In genomic region chr7:128779305-128779704, GRCm38 (mm10) we compare ENCODE assay signal across 8 mouse cellular contexts. TPM values are rescaled to one million over a fixed set of nuclear protein-coding genes. Genes with fewer than 3 reads are reported as not detected.
DNase-seq lines count a peak whose midpoint lies in the region; ATAC-seq and TF ChIP-seq lines count a peak whose summit lies in the region.

No protein-coding gene starts in this region.

- no peaks in the 10 kb centered on the region for H3K27me3 ChIP-seq in hindbrain, embryonic 13.5 days
- H3K27me3 ChIP-seq in midbrain, embryonic 12.5 days: no peaks in the 10 kb centered on the region

- intact Hi-C loops in left cerebral cortex, adult 2 months (cut with DNase I): loop anchor here (5.0 to 10.0 kb wide), 2 partner anchors 728 to 825 kb away; no protein-coding TSS in a partner anchor

- peak overlapping the region; percentile 35; the same call in 1 of the 2 replicates for H3K27ac ChIP-seq in hindbrain, embryonic 13.5 days
- no peak overlapping the region for H3K27ac ChIP-seq in left cerebral cortex, adult 2 months
- no peak overlapping the region for H3K27ac ChIP-seq in midbrain, embryonic 12.5 days (replicated peaks)

- no peak overlapping the region for H3K4me2 ChIP-seq in hindbrain, embryonic 13.5 days
- H3K4me2 ChIP-seq in midbrain, embryonic 12.5 days (replicated peaks): no peak overlapping the region

- H3K36me3 ChIP-seq in hindbrain, embryonic 13.5 days: peaks cover 82% of the 10 kb centered on the region
- peaks cover 85% of the 10 kb centered on the region for H3K36me3 ChIP-seq in midbrain, embryonic 12.5 days

- peak; percentile 79 for TF ChIP-seq CTCF in left cerebral cortex, adult 2 months (IDR thresholded peaks at IDR 0.05)

- peak; percentile 54; the same call in 1 of the 2 replicates for ATAC-seq in hindbrain, embryonic 13.5 days (ENCODE audit: low FRiP score)
- ATAC-seq in midbrain, embryonic 12.5 days (ENCODE audit: low FRiP score, low read depth): peak; percentile 49; the same call in 1 of the 2 replicates

- DNase-seq in left cerebral cortex, adult 11 months (ENCODE audit: low spot score): peak; percentile 33
- DNase-seq in left cerebral cortex, adult 8-10 months (ENCODE audit: low spot score in 2 of 2): no peak
- DNase-seq in adrenal gland, adult 2 months: peak; percentile 49
- peak; percentile 81 for DNase-seq in embryo, embryonic 11 days
- DNase-seq in left cerebral cortex, adult 2 months (ENCODE audit: extremely low spot score in 1 of 2, low spot score in 2 of 2): peak; percentile 46 to 64
- peak; percentile 45 for DNase-seq in thymus, postnatal 0 days (ENCODE audit: low spot score)

- H3K9ac ChIP-seq in hindbrain, embryonic 13.5 days: no peak overlapping the region
- H3K9ac ChIP-seq in midbrain, embryonic 12.5 days (replicated peaks): no peak overlapping the region

- H3K4me1 ChIP-seq in hindbrain, embryonic 13.5 days (replicated peaks): no peaks in the 10 kb centered on the region
- no peaks in the 10 kb centered on the region for H3K4me1 ChIP-seq in midbrain, embryonic 12.5 days

- H3K4me3 ChIP-seq in hindbrain, embryonic 13.5 days: no peak overlapping the region
- no peak overlapping the region for H3K4me3 ChIP-seq in left cerebral cortex, adult 2 months
- no peak overlapping the region for H3K4me3 ChIP-seq in midbrain, embryonic 12.5 days

- H3K9me3 ChIP-seq in hindbrain, embryonic 13.5 days: no peaks in the 10 kb centered on the region
- no peaks in the 10 kb centered on the region for H3K9me3 ChIP-seq in midbrain, embryonic 12.5 days

- WGBS in hindbrain, embryonic 13.5 days: 44% methylated on average over 6 of the region's 6 CpGs
- WGBS in midbrain, embryonic 12.5 days: 48% methylated on average over 6 of the region's 6 CpGs

RNA-seq across cellular contexts. Expression of gene Sec23ip, which starts 34.6 kb away (rescaled TPM):
- total RNA-seq in left cerebral cortex, adult 8-10 months (2022): 10 to 100 TPM; 34.3 to 41.5 (median 34.8) TPM
- 10 to 100 TPM; 39.9 to 59.5 TPM for total RNA-seq in adrenal gland, adult 2 months (2021)
- 19.7 and 22.7 TPM in 2 replicates for polyA plus RNA-seq in adrenal gland, adult 2 months (2012; rRNA removed)
- 42.5 and 44.0 TPM in 2 replicates for polyA plus RNA-seq in hindbrain, embryonic 13.5 days (2015; fragmentation: Nextera tagmentation; extraction: Ambion mirVana)
- 10 to 100 TPM; 44.6 to 46.1 TPM for total RNA-seq in left cerebral cortex, adult 2 months (2021)
- polyA plus RNA-seq in midbrain, embryonic 12.5 days (2016; fragmentation: Nextera tagmentation; extraction: Ambion mirVana): 42.6 and 42.8 TPM in 2 replicates
- polyA plus RNA-seq in thymus, postnatal 0 days (2015; fragmentation: Nextera tagmentation; extraction: Ambion mirVana): 30.5 and 30.8 TPM in 2 replicates

RNA-seq across cellular contexts. Expression of gene Mcmbp, which starts 39.0 kb away (rescaled TPM):
- total RNA-seq in left cerebral cortex, adult 8-10 months (2022): 10 to 100 TPM; 24.4 to 26.8 (median 25.6) TPM
- total RNA-seq in adrenal gland, adult 2 months (2021): 10 to 100 TPM; 31.3 to 33.5 TPM
- 20.5 and 22.4 TPM in 2 replicates for polyA plus RNA-seq in adrenal gland, adult 2 months (2012; rRNA removed)
- polyA plus RNA-seq in hindbrain, embryonic 13.5 days (2015; fragmentation: Nextera tagmentation; extraction: Ambion mirVana): 53.8 and 57.1 TPM in 2 replicates
- total RNA-seq in left cerebral cortex, adult 2 months (2021): 10 to 100 TPM; 24.3 to 25.2 TPM
- 74.8 and 78.8 TPM in 2 replicates for polyA plus RNA-seq in midbrain, embryonic 12.5 days (2016; fragmentation: Nextera tagmentation; extraction: Ambion mirVana)
- polyA plus RNA-seq in thymus, postnatal 0 days (2015; fragmentation: Nextera tagmentation; extraction: Ambion mirVana): 62.9 and 66.5 TPM in 2 replicates

Comparison
In these comparisons a context has a peak if more than half of its experiments do, and no peak if none do; other contexts are left out.
1. DNase-seq: peak in left cerebral cortex, adult 11 months (single experiment), adrenal gland, adult 2 months (single experiment), embryo, embryonic 11 days (single experiment), left cerebral cortex, adult 2 months (2 of 2) and thymus, postnatal 0 days (single experiment); none in left cerebral cortex, adult 8-10 months (0 of 2).